Mouse (Mus musculus) embryo, embryonic 11 days (tissue): ENCODE measurements around the gene Mtmr1.

Experiments used
- DNase-seq: peaks from one replicate; pipeline ENCODE4 v3.0.0-alpha.2; 2015

The Mtmr1 gene

GRCm38 (mm10) chrX:71456078-71456737 lies 91.6 kb downstream of the Mtmr1 start:
- DNase-seq, result no peak

- DNase-seq, result no peak
These were observed 99.7 kb downstream of the Mtmr1 start for GRCm38 (mm10) chrX:71464138-71464826.

GRCm38 (mm10) chrX:71465417-71465816 lies 100.9 kb downstream of the Mtmr1 start:
- no peak for DNase-seq

- no peak for DNase-seq
These were observed 102.9 kb downstream of the Mtmr1 start for GRCm38 (mm10) chrX:71467491-71467890.
